Mouse (Mus musculus): ENCODE measurements around the gene Wdr47. TPM values are rescaled to one million over a fixed set of nuclear protein-coding genes. Genes with fewer than 3 reads are reported as not detected.
A peak's percentile ranks its signal among the peaks of the same experiment; 100 is the strongest.

Wdr47 gene
- 5.9 and 6.8 TPM in 2 replicates for polyA plus RNA-seq (2015; fragmentation: Nextera tagmentation; extraction: Ambion mirVana)

- Histone ChIP-seq H3K4me2 (ENCODE audit: low read length) (peak within 1 kb of the TSS; percentile 98), H3K36me3 (ENCODE audit: insufficient read depth, low read length) (no peaks in the 10 kb centered on the region), H3K27ac (peak within 1 kb of the TSS; percentile 33; the same call in 1 of the 2 replicates), H3K4me3 (replicated peaks; ENCODE audit: low read depth, low read length) (peak within 1 kb of the TSS; percentile 77), H3K9me3 (replicated peaks; ENCODE audit: low read length) (no peaks in the 10 kb centered on the region), H3K27me3 (ENCODE audit: insufficient read depth, low read length) (no peaks in the 10 kb centered on the region), H3K4me1 (replicated peaks; ENCODE audit: insufficient read depth, low read length) (0 out of 2 replicates have a peak, but pooled peaks cover 4% of the 10 kb centered on the region), H3K9ac (ENCODE audit: low read depth, low read length) (peak within 1 kb of the TSS; percentile 57)
- peak; percentile 97 for DNase-seq (ENCODE audit: low spot score)
- 4% methylated on average over 44 of the region's 44 CpGs for WGBS
- no peak for TF ChIP-seq CTCF (IDR thresholded peaks at IDR 0.05; ENCODE audit: low read depth)
- peak; percentile 100 for ATAC-seq (replicated peaks; ENCODE audit: low FRiP score, low read depth)
Measured at GRCm38 (mm10) chr3:108590786-108591529, at the start of gene Wdr47. Gene Wdr47, plus strand, starts transcription at chr3:108591279.

GRCm38 (mm10) chr3:108542299-108542698 is 48.8 kb upstream of the Wdr47 start:
- WGBS: 79% methylated on average over 11 of the region's 11 CpGs
- no peaks in the 10 kb centered on the region for H3K4me1 ChIP-seq (replicated peaks; ENCODE audit: insufficient read depth, low read length)
- ATAC-seq (replicated peaks; ENCODE audit: low FRiP score, low read depth) (no peak), DNase-seq (ENCODE audit: low spot score) (no peak)
- H3K4me3 ChIP-seq (replicated peaks; ENCODE audit: low read depth, low read length): no peak overlapping the region
- H3K9ac ChIP-seq (ENCODE audit: low read depth, low read length): no peak overlapping the region
- H3K27me3 ChIP-seq (ENCODE audit: insufficient read depth, low read length): no peaks in the 10 kb centered on the region
- no peak overlapping the region for H3K4me2 ChIP-seq (ENCODE audit: low read length)
- no peak overlapping the region for H3K27ac ChIP-seq
- no peaks in the 10 kb centered on the region for H3K36me3 ChIP-seq (ENCODE audit: insufficient read depth, low read length)
- no peak for TF ChIP-seq CTCF (IDR thresholded peaks at IDR 0.05; ENCODE audit: low read depth)
- no peaks in the 10 kb centered on the region for H3K9me3 ChIP-seq (replicated peaks; ENCODE audit: low read length)

- no peaks in the 10 kb centered on the region for H3K4me1 ChIP-seq (replicated peaks; ENCODE audit: insufficient read depth, low read length)
- DNase-seq (ENCODE audit: low spot score) (peak; percentile 41), ATAC-seq (replicated peaks; ENCODE audit: low FRiP score, low read depth) (peak; percentile 76)
- peak overlapping the region; percentile 80 for H3K4me2 ChIP-seq (ENCODE audit: low read length)
- H3K27ac ChIP-seq: peak overlapping the region; percentile 81; the same call in 1 of the 2 replicates
- under 1% methylated on average over 40 of the region's 42 CpGs for WGBS
- TF ChIP-seq CTCF (IDR thresholded peaks at IDR 0.05; ENCODE audit: low read depth): no peak
- no peaks in the 10 kb centered on the region for H3K27me3 ChIP-seq (ENCODE audit: insufficient read depth, low read length)
- peaks cover 20% of the 10 kb centered on the region for H3K36me3 ChIP-seq (ENCODE audit: insufficient read depth, low read length)
- peak overlapping the region; percentile 93 for H3K9ac ChIP-seq (ENCODE audit: low read depth, low read length)
- no peaks in the 10 kb centered on the region for H3K9me3 ChIP-seq (replicated peaks; ENCODE audit: low read length)
- peak overlapping the region; percentile 72 for H3K4me3 ChIP-seq (replicated peaks; ENCODE audit: low read depth, low read length)
Measured at GRCm38 (mm10) chr3:108554111-108554561, 36.9 kb upstream of the Wdr47 start.

- ATAC-seq (replicated peaks; ENCODE audit: low FRiP score, low read depth): peak; percentile 95
- WGBS: 19% methylated on average over 21 of the region's 22 CpGs
- Histone ChIP-seq H3K9me3 (replicated peaks; ENCODE audit: low read length) (no peaks in the 10 kb centered on the region), H3K9ac (ENCODE audit: low read depth, low read length) (peak overlapping the region; percentile 93), H3K27ac (peak overlapping the region; percentile 81; the same call in 1 of the 2 replicates), H3K4me3 (replicated peaks; ENCODE audit: low read depth, low read length) (peak overlapping the region; percentile 72), H3K4me2 (ENCODE audit: low read length) (peak overlapping the region; percentile 80), H3K27me3 (ENCODE audit: insufficient read depth, low read length) (no peaks in the 10 kb centered on the region), H3K4me1 (replicated peaks; ENCODE audit: insufficient read depth, low read length) (no peaks in the 10 kb centered on the region), H3K36me3 (ENCODE audit: insufficient read depth, low read length) (peaks cover 20% of the 10 kb centered on the region)
- peak; percentile 98 for TF ChIP-seq CTCF (IDR thresholded peaks at IDR 0.05; ENCODE audit: low read depth)
- peak; percentile 97 for DNase-seq (ENCODE audit: low spot score)
Measured at GRCm38 (mm10) chr3:108554587-108555312, 36.3 kb upstream of the Wdr47 start.

- WGBS: 91% methylated on average over 4 of the region's 4 CpGs
- H3K4me2 ChIP-seq (ENCODE audit: low read length): no peak overlapping the region
- no peaks in the 10 kb centered on the region for H3K27me3 ChIP-seq (ENCODE audit: insufficient read depth, low read length)
- no peak overlapping the region for H3K4me3 ChIP-seq (replicated peaks; ENCODE audit: low read depth, low read length)
- H3K9ac ChIP-seq (ENCODE audit: low read depth, low read length): no peak overlapping the region
- H3K27ac ChIP-seq: no peak overlapping the region
- no peak for DNase-seq (ENCODE audit: low spot score)
- peaks cover 11% of the 10 kb centered on the region; the same call in 1 of the 2 replicates for H3K4me1 ChIP-seq (replicated peaks; ENCODE audit: insufficient read depth, low read length)
- no peak for TF ChIP-seq CTCF (IDR thresholded peaks at IDR 0.05; ENCODE audit: low read depth)
- ATAC-seq (replicated peaks; ENCODE audit: low FRiP score, low read depth): no peak
- peaks cover 20% of the 10 kb centered on the region for H3K36me3 ChIP-seq (ENCODE audit: insufficient read depth, low read length)
- H3K9me3 ChIP-seq (replicated peaks; ENCODE audit: low read length): no peaks in the 10 kb centered on the region
Measured at GRCm38 (mm10) chr3:108557888-108558287, 33.2 kb upstream of the Wdr47 start.

GRCm38 (mm10) chr3:108562133-108562730 is 28.8 kb upstream of the Wdr47 start, which contains the start of gene Tmem167b:
Gene Tmem167b, minus strand, starts transcription at chr3:108562466.
- Histone ChIP-seq H3K4me2 (ENCODE audit: low read length) (peak within 1 kb of the TSS; percentile 71), H3K27ac (peak within 1 kb of the TSS; percentile 89), H3K9me3 (replicated peaks; ENCODE audit: low read length) (no peaks in the 10 kb centered on the region), H3K4me3 (replicated peaks; ENCODE audit: low read depth, low read length) (peak within 1 kb of the TSS; percentile 84), H3K4me1 (replicated peaks; ENCODE audit: insufficient read depth, low read length) (peaks cover 11% of the 10 kb centered on the region; the same call in 1 of the 2 replicates), H3K36me3 (ENCODE audit: insufficient read depth, low read length) (peaks cover 15% of the 10 kb centered on the region), H3K27me3 (ENCODE audit: insufficient read depth, low read length) (no peaks in the 10 kb centered on the region), H3K9ac (ENCODE audit: low read depth, low read length) (peak within 1 kb of the TSS; percentile 85)
- ATAC-seq (replicated peaks; ENCODE audit: low FRiP score, low read depth) (peak; percentile 99), DNase-seq (ENCODE audit: low spot score) (peak; percentile 99)
- TF ChIP-seq CTCF (IDR thresholded peaks at IDR 0.05; ENCODE audit: low read depth): 0 out of 2 replicates have a peak, but pooled peaks have one; percentile 23
- WGBS: under 1% methylated on average over 45 of the region's 45 CpGs
